Mouse (Mus musculus): Measurements from ENCODE around the gene Dpysl5.

Gene Dpysl5

GRCm38 (mm10) chr5:30824124-30824988, 113.0 kb downstream of the Dpysl5 start:
- no peak for DNase-seq

GRCm38 (mm10) chr5:30825166-30825565, 113.8 kb downstream of the Dpysl5 start:
- no peak for DNase-seq

- DNase-seq: no peak
Observed at GRCm38 (mm10) chr5:30825821-30826220, 114.5 kb downstream of the Dpysl5 start.

- DNase-seq: peak; percentile 53
Observed at GRCm38 (mm10) chr5:30833416-30833815, 122.1 kb downstream of the Dpysl5 start.

GRCm38 (mm10) chr5:30839731-30840130, 128.4 kb downstream of the Dpysl5 start:
- DNase-seq: peak; percentile 22

GRCm38 (mm10) chr5:30841896-30842295, 130.5 kb downstream of the Dpysl5 start:
- DNase-seq: no peak

All from kidney, adult 11 months (tissue).